7 mouse cellular contexts compared by ENCODE assay signal in the genomic region with DNA sequence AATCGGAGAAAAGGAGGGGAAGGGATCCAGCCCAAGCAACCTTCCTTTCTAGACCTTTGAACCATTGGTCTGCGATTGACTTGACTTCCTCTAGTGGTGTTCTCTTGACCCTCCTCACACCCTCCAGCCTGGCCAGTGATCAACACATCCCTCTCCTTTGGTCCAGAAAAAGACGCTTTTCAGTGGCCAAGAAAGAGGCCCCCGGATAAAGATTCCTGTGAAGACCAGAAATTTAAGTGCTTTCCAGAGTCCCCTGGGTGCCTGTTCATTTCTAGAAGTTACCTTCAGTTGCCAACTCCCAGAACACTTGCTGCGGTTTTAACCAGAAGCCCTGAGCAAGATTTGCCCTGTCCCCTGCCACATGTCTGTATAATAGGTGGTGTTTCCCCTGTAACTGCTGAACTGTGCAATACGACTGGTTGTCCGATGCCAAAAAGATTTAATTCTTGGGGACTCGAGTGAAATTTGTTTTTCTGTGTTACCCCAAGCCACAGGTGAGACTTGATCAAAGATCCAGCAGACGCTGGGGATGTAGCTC. TPM values are rescaled to one million over a fixed set of nuclear protein-coding genes. Genes with fewer than 3 reads are reported as not detected.
DNase-seq lines count a peak whose midpoint lies in the region; ATAC-seq and TF ChIP-seq lines count a peak whose summit lies in the region.
"Not testable (repeated sequence)": the region's sequence is repeated elsewhere in the genome, so short reads cannot be mapped to it uniquely, and the experiment has no call there.

A gene (minus strand): TSS at position 51 of the 538 bp plus-strand sequence.

- not testable (repeated sequence) for TF ChIP-seq CTCF in bone marrow macrophage, adult 2 months (IDR thresholded peaks at IDR 0.05; ENCODE audit: low read depth, low read length); left cerebral cortex, adult 2 months (IDR thresholded peaks at IDR 0.05); liver, postnatal 0 days (IDR thresholded peaks at IDR 0.05; ENCODE audit: low read depth)

- not testable (repeated sequence) for H3K9me3 ChIP-seq in forebrain, embryonic 15.5 days; heart, embryonic 12.5 days (replicated peaks); liver, postnatal 0 days (ENCODE audit: low read length)

- peaks cover 23% of the 10 kb centered on the region for H3K36me3 ChIP-seq in forebrain, embryonic 15.5 days
- H3K36me3 ChIP-seq in heart, embryonic 12.5 days = peaks cover 47% of the 10 kb centered on the region
- peaks cover 16% of the 10 kb centered on the region for H3K36me3 ChIP-seq in liver, postnatal 0 days (replicated peaks; ENCODE audit: insufficient read depth, low read length)
- not testable (repeated sequence) for H3K36me3 ChIP-seq in myocyte (ENCODE audit: control insufficient read depth, insufficient read depth)

- peak within 1 kb of the TSS; percentile 58 for H3ac ChIP-seq in myocyte (ENCODE audit: control insufficient read depth, insufficient read length)

- TF ChIP-seq POLR2A in bone marrow macrophage, adult 2 months (IDR thresholded peaks at IDR 0.05; ENCODE audit: borderline replicate concordance, low read depth, low read length); myocyte (IDR thresholded peaks at IDR 0.05; ENCODE audit: insufficient read length, low read depth): not testable (repeated sequence)

- intact Hi-C loops in left cerebral cortex, adult 2 months (cut with DNase I) = loop anchor here (5.0 kb wide), 1 partner anchor 48 kb away; no protein-coding TSS in a partner anchor

- H3K27me3 ChIP-seq in forebrain, embryonic 15.5 days; heart, embryonic 12.5 days (replicated peaks); liver, postnatal 0 days (ENCODE audit: insufficient read depth, low read length); myocyte (ENCODE audit: control insufficient read depth, insufficient read depth, insufficient read length): not testable (repeated sequence)

- 73% methylated on average over 9 of the region's 9 CpGs for WGBS in forebrain, embryonic 15.5 days
- 70% methylated on average over 9 of the region's 9 CpGs for WGBS in heart, embryonic 12.5 days
- WGBS in liver, postnatal 0 days (ENCODE audit: insufficient replicate concordance) = 66% methylated on average over 8 of the region's 9 CpGs

- DNase-seq in induced T-regulatory cell, adult 2 months (ENCODE audit: low read depth) = peak; percentile 14
- DNase-seq in left cerebral cortex, adult 2 months (ENCODE audit: extremely low spot score in 1 of 2, low spot score in 2 of 2); liver, postnatal 0 days: not testable (repeated sequence)

- peak within 1 kb of the TSS; percentile 30; the same call in 1 of the 2 replicates for H3K27ac ChIP-seq in bone marrow macrophage, adult 2 months (ENCODE audit: insufficient read depth, low read depth, low read length)
- H3K27ac ChIP-seq in forebrain, embryonic 15.5 days (replicated peaks) = peak within 1 kb of the TSS; percentile 68
- H3K27ac ChIP-seq in heart, embryonic 12.5 days (ENCODE audit: poor library complexity, severe bottlenecking) = not testable (repeated sequence)
- H3K27ac ChIP-seq in left cerebral cortex, adult 2 months = peak within 1 kb of the TSS; percentile 92
- H3K27ac ChIP-seq in liver, postnatal 0 days (ENCODE audit: low read depth) = peak within 1 kb of the TSS; percentile 74

- H3K79me2 ChIP-seq in myocyte (ENCODE audit: control insufficient read depth, insufficient read depth) = not testable (repeated sequence)

- peak within 1 kb of the TSS; percentile 72 for H3K4me2 ChIP-seq in forebrain, embryonic 15.5 days (replicated peaks)
- peak within 1 kb of the TSS; percentile 94 for H3K4me2 ChIP-seq in heart, embryonic 12.5 days
- H3K4me2 ChIP-seq in liver, postnatal 0 days (ENCODE audit: low read depth, low read length) = peak within 1 kb of the TSS; percentile 98
- H3K4me2 ChIP-seq in myocyte (ENCODE audit: low read depth) = peak within 1 kb of the TSS; percentile 90

- peaks cover 14% of the 10 kb centered on the region for H3K4me1 ChIP-seq in bone marrow macrophage, adult 2 months (ENCODE audit: control insufficient read depth, insufficient read depth, low read length)
- H3K4me1 ChIP-seq in forebrain, embryonic 15.5 days = peaks cover 26% of the 10 kb centered on the region
- H3K4me1 ChIP-seq in heart, embryonic 12.5 days (replicated peaks) = peaks cover 21% of the 10 kb centered on the region
- H3K4me1 ChIP-seq in liver, postnatal 0 days (ENCODE audit: insufficient read depth) = not testable (repeated sequence)

- not testable (repeated sequence) for ATAC-seq in forebrain, embryonic 15.5 days (replicated peaks); heart, embryonic 12.5 days (ENCODE audit: insufficient number of reproducible peaks, low FRiP score); liver, postnatal 0 days

- H3K4me3 ChIP-seq in bone marrow macrophage, adult 2 months (ENCODE audit: insufficient read depth, low read length) = peak within 1 kb of the TSS; percentile 96
- peak within 1 kb of the TSS; percentile 69 for H3K4me3 ChIP-seq in forebrain, embryonic 15.5 days
- H3K4me3 ChIP-seq in heart, embryonic 12.5 days = peak within 1 kb of the TSS; percentile 94
- H3K4me3 ChIP-seq in left cerebral cortex, adult 2 months = peak within 1 kb of the TSS; percentile 71
- H3K4me3 ChIP-seq in liver, postnatal 0 days (ENCODE audit: low read depth, low read length) = peak within 1 kb of the TSS; percentile 87
- H3K4me3 ChIP-seq in myocyte = peak within 1 kb of the TSS; percentile 95

- not testable (repeated sequence) for TF ChIP-seq EP300 in liver, postnatal 0 days (IDR thresholded peaks at IDR 0.05; ENCODE audit: low read depth)

- H3K9ac ChIP-seq in forebrain, embryonic 15.5 days (replicated peaks) = peak within 1 kb of the TSS; percentile 75
- peak within 1 kb of the TSS; percentile 91 for H3K9ac ChIP-seq in heart, embryonic 12.5 days
- H3K9ac ChIP-seq in liver, postnatal 0 days (replicated peaks) = peak within 1 kb of the TSS; percentile 91

RNA-seq across cellular contexts. Expression of the gene that starts here (rescaled TPM):
- 45.0 and 57.1 TPM in 2 replicates for polyA plus RNA-seq in bone marrow macrophage, adult 2 months (2012; ENCODE audit: insufficient read depth, insufficient read length, missing spikeins)
- polyA plus RNA-seq in forebrain, embryonic 15.5 days (2015; fragmentation: Nextera tagmentation; extraction: Ambion mirVana) = 89.0 and 92.8 TPM in 2 replicates
- 63.6 and 68.5 TPM in 2 replicates for polyA plus RNA-seq in heart, embryonic 12.5 days (2016; fragmentation: Nextera tagmentation; extraction: Ambion mirVana)
- 10 to 100 TPM; 53.4 to 57.3 TPM for total RNA-seq in left cerebral cortex, adult 2 months (2021)
- 38.3 TPM in 2 replicates for polyA plus RNA-seq in liver, postnatal 0 days (2015; fragmentation: Nextera tagmentation; extraction: Ambion mirVana)
- polyA plus RNA-seq in myocyte (2012; fragmentation: generic; extraction: Trizol) = 51.8 TPM
